ENCODE assay signal across 17 mouse cellular contexts in the genomic region with DNA sequence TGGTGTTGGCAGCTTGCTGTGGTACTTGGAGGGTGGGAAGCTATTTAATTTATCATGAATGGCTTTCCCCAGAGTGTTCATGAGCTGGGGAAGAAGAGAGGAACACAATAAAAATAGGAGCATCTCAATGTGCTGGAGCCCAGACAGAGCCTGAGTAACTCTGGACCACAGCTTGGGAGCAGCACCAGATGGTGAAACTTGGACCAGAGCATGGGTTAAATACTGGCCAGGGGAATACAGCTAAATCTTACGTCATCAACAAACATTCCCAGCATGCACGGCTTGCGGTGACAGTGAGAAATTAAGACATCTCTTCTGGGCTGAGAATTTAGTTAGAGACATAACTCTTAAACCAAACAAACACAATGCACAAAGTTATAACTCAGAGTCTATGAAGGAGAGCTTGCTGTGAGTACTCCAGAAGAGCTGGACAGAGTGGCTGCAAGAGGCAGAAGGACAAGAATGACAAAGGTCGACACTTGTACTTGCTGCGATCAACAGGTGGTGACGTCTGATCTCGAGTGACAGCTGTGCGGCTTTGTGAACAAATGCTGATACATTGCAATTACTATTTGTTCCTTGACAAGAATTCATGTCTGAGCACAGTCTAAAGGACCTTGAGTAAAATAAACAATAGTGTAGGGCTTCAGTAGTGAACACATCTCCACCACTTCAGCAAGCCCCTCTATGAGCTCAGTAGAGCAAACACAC.
DNase-seq lines count a peak whose midpoint lies in the region; ATAC-seq and TF ChIP-seq lines count a peak whose summit lies in the region.
"Had no signal": no experiment of that assay in that cellular context is flagged by ENCODE, and none has a peak within 500 bp of the region (broad histone marks: within the 10 kb centered on the region; RNA-seq: fewer than 3 reads in every experiment).

No protein-coding gene starts in this region.

- TF ChIP-seq POLR2A in small intestine, adult 2 months (IDR thresholded peaks at IDR 0.05; ENCODE audit: low read depth, low read length), result no peak

- H3K27me3 ChIP-seq in heart, embryonic 11.5 days (ENCODE audit: control insufficient read depth, insufficient read depth, low read length), result no peaks in the 10 kb centered on the region
- no peaks in the 10 kb centered on the region for H3K27me3 ChIP-seq in small intestine, adult 2 months (ENCODE audit: control insufficient read depth, insufficient read depth, low read length)
- H3K27me3 ChIP-seq in midbrain, embryonic 13.5 days, result no peaks in the 10 kb centered on the region
- H3K27me3 ChIP-seq: embryonic facial prominence, embryonic 15.5 days; midbrain, embryonic 12.5 days had no signal

- peaks cover 5% of the 10 kb centered on the region for H3K4me1 ChIP-seq in heart, embryonic 11.5 days (ENCODE audit: control insufficient read depth, insufficient read depth, low read length)
- H3K4me1 ChIP-seq in small intestine, adult 2 months (ENCODE audit: control insufficient read depth, insufficient read depth, insufficient read length, low read length), result peaks cover 15% of the 10 kb centered on the region
- H3K4me1 ChIP-seq in midbrain, embryonic 13.5 days (replicated peaks), result 0 out of 2 replicates have a peak, but pooled peaks cover 3% of the 10 kb centered on the region
- H3K4me1 ChIP-seq: midbrain, embryonic 12.5 days had no signal

- H3K9ac ChIP-seq in heart, embryonic 11.5 days (ENCODE audit: low read depth, low read length), result no peak overlapping the region
- no peak overlapping the region for H3K9ac ChIP-seq in midbrain, embryonic 13.5 days (replicated peaks)
- H3K9ac ChIP-seq: embryonic facial prominence, embryonic 15.5 days; forebrain, postnatal 0 days; midbrain, embryonic 12.5 days had no signal

- no peaks in the 10 kb centered on the region for H3K36me3 ChIP-seq in heart, embryonic 11.5 days (ENCODE audit: control insufficient read depth, insufficient read depth, low read length)
- no peaks in the 10 kb centered on the region for H3K36me3 ChIP-seq in small intestine, adult 2 months (ENCODE audit: control insufficient read depth, insufficient read depth, low read length)
- no peaks in the 10 kb centered on the region for H3K36me3 ChIP-seq in midbrain, embryonic 13.5 days
- H3K36me3 ChIP-seq: embryonic facial prominence, embryonic 15.5 days; midbrain, embryonic 12.5 days had no signal

- H3K27ac ChIP-seq in heart, embryonic 11.5 days (ENCODE audit: low read depth, low read length), result no peak overlapping the region
- no peak overlapping the region for H3K27ac ChIP-seq in gastrocnemius, adult 2 months
- H3K27ac ChIP-seq in small intestine, adult 2 months (ENCODE audit: insufficient read depth, low read depth, low read length), result peak overlapping the region; percentile 14; the same call in 1 of the 2 replicates
- no peak overlapping the region for H3K27ac ChIP-seq in midbrain, embryonic 13.5 days
- H3K27ac ChIP-seq: embryonic facial prominence, embryonic 15.5 days; midbrain, embryonic 12.5 days had no signal

- H3K4me2 ChIP-seq in heart, embryonic 11.5 days, result no peak overlapping the region
- H3K4me2 ChIP-seq in midbrain, embryonic 13.5 days (replicated peaks), result no peak overlapping the region
- H3K4me2 ChIP-seq: embryonic facial prominence, embryonic 15.5 days; liver, embryonic 11.5 days; midbrain, embryonic 12.5 days had no signal

- WGBS in heart, embryonic 11.5 days (ENCODE audit: insufficient replicate concordance), result 67% methylated on average over 8 of the region's 8 CpGs
- 32% methylated on average over 8 of the region's 8 CpGs for WGBS in small intestine, adult 2 months
- 77% methylated on average over 8 of the region's 8 CpGs for WGBS in midbrain, embryonic 13.5 days

- no peak for ATAC-seq in heart, embryonic 11.5 days (replicated peaks; ENCODE audit: insufficient number of reproducible peaks, low FRiP score, low TSS enrichment)
- no peak for ATAC-seq in midbrain, embryonic 13.5 days
- ATAC-seq: forebrain, postnatal 0 days had no signal

- intact Hi-C loops in gastrocnemius, adult 2 months (cut with DNase I), result no loop called here

- H3K9me3 ChIP-seq in heart, embryonic 11.5 days (replicated peaks; ENCODE audit: control insufficient read depth, low read length), result no peaks in the 10 kb centered on the region
- no peaks in the 10 kb centered on the region for H3K9me3 ChIP-seq in midbrain, embryonic 13.5 days
- H3K9me3 ChIP-seq: embryonic facial prominence, embryonic 15.5 days; midbrain, embryonic 12.5 days had no signal

- no peak for TF ChIP-seq CTCF in gastrocnemius, adult 2 months (IDR thresholded peaks at IDR 0.05)
- no peak for TF ChIP-seq CTCF in small intestine, adult 2 months (IDR thresholded peaks at IDR 0.05; ENCODE audit: extremely low read depth, insufficient read length, insufficient replicate concordance, low read depth, low read length)

- H3K4me3 ChIP-seq in heart, embryonic 11.5 days (ENCODE audit: low read depth, low read length), result no peak overlapping the region
- no peak overlapping the region for H3K4me3 ChIP-seq in gastrocnemius, adult 2 months
- H3K4me3 ChIP-seq in small intestine, adult 2 months (ENCODE audit: low read depth, low read length), result no peak overlapping the region
- H3K4me3 ChIP-seq in midbrain, embryonic 13.5 days (replicated peaks), result no peak overlapping the region
- H3K4me3 ChIP-seq: embryonic facial prominence, embryonic 15.5 days; midbrain, embryonic 12.5 days had no signal

- DNase-seq in heart, adult 18-20 months, result peak; percentile 50 to 69
- peak; percentile 6 for DNase-seq in retina, postnatal 1 day
- no peak for DNase-seq in retina, embryonic 14.5 days (ENCODE audit: low spot score)
- peak; percentile 57 for DNase-seq in gastrocnemius, adult 2 months
- no peak for DNase-seq in ovary, postnatal 10 days (ENCODE audit: low spot score)
- DNase-seq: adrenal gland, adult 8-10 months; B cell, adult 2 months; forebrain, postnatal 0 days; kidney, adult 11 months; layer of hippocampus, postnatal 36 days; thymus, adult 2 months had no signal

Comparison
In these comparisons a context has a peak if more than half of its experiments do, and no peak if none do; other contexts are left out.
1. DNase-seq: peak in heart, adult 18-20 months (2 of 2), retina, postnatal 1 day (single experiment) and gastrocnemius, adult 2 months (single experiment); none in retina, embryonic 14.5 days (single experiment) and ovary, postnatal 10 days (single experiment).